Comparison of ENCODE assay signal across 23 mouse cellular contexts in the genomic region with DNA sequence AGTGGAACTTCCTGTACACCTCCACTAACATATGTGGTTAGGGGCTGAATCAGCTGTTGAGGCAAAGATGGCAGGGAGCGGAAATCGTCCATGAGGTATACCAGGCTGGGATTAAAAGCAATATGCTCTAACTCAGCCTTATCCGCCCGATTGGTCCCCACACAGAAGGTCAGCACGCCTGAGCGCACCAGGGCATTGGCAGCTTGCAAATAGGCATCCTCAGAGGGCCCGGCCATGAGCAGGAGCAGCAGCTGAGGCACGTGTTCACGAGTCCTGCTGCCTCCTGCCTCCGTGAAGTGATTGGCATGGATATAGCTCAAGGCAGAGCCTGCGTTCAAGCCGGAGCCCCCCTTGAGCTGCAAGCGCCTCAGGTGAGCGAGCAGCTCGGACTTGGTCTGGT. TPM values are rescaled to one million over a fixed set of nuclear protein-coding genes. Genes with fewer than 3 reads are reported as not detected.
DNase-seq lines count a peak whose midpoint lies in the region; ATAC-seq and TF ChIP-seq lines count a peak whose summit lies in the region.
"Had no signal": no experiment of that assay in that cellular context is flagged by ENCODE, and none has a peak within 500 bp of the region (broad histone marks: within the 10 kb centered on the region; RNA-seq: fewer than 3 reads in every experiment).

No protein-coding gene starts in this region.

- no peaks in the 10 kb centered on the region for H3K27me3 ChIP-seq in hindbrain, postnatal 0 days (ENCODE audit: insufficient read depth, low read length)
- no peaks in the 10 kb centered on the region for H3K27me3 ChIP-seq in hindbrain, embryonic 13.5 days
- H3K27me3 ChIP-seq in midbrain, postnatal 0 days (ENCODE audit: insufficient read depth, low read length) = no peaks in the 10 kb centered on the region
- H3K27me3 ChIP-seq in midbrain, embryonic 16.5 days (ENCODE audit: control insufficient read depth, insufficient read depth, low read depth, low read length) = no peaks in the 10 kb centered on the region
- H3K27me3 ChIP-seq: embryonic facial prominence, embryonic 15.5 days; hindbrain, embryonic 15.5 days had no signal

- TF ChIP-seq CTCF in hindbrain, postnatal 0 days (IDR thresholded peaks at IDR 0.05; ENCODE audit: low read depth) = no peak
- TF ChIP-seq CTCF in midbrain, postnatal 0 days (IDR thresholded peaks at IDR 0.05) = no peak

- WGBS in hindbrain, postnatal 0 days = 46% methylated on average over 15 of the region's 15 CpGs
- 55% methylated on average over 15 of the region's 15 CpGs for WGBS in hindbrain, embryonic 13.5 days
- 56% methylated on average over 15 of the region's 15 CpGs for WGBS in midbrain, postnatal 0 days
- 61% methylated on average over 15 of the region's 15 CpGs for WGBS in midbrain, embryonic 16.5 days

- H3K4me1 ChIP-seq in hindbrain, postnatal 0 days (ENCODE audit: insufficient read depth, low read length) = no peaks in the 10 kb centered on the region
- H3K4me1 ChIP-seq in hindbrain, embryonic 13.5 days (replicated peaks) = no peaks in the 10 kb centered on the region; the same call in 1 of the 2 replicates
- H3K4me1 ChIP-seq in midbrain, postnatal 0 days (ENCODE audit: insufficient read depth, low read length) = no peaks in the 10 kb centered on the region
- H3K4me1 ChIP-seq in midbrain, embryonic 16.5 days (ENCODE audit: control insufficient read depth, insufficient read depth, low read length) = no peaks in the 10 kb centered on the region
- H3K4me1 ChIP-seq: embryonic facial prominence, embryonic 15.5 days; hindbrain, embryonic 15.5 days had no signal

- no peaks in the 10 kb centered on the region for H3K9me3 ChIP-seq in hindbrain, postnatal 0 days (ENCODE audit: low read length)
- H3K9me3 ChIP-seq in hindbrain, embryonic 13.5 days = no peaks in the 10 kb centered on the region
- H3K9me3 ChIP-seq in midbrain, postnatal 0 days (ENCODE audit: low read length) = no peaks in the 10 kb centered on the region
- H3K9me3 ChIP-seq in midbrain, embryonic 16.5 days (replicated peaks; ENCODE audit: control insufficient read depth, low read length, poor library complexity, severe bottlenecking) = no peaks in the 10 kb centered on the region
- H3K9me3 ChIP-seq: embryonic facial prominence, embryonic 15.5 days; forebrain, embryonic 10.5 days; heart, embryonic 13.5 days; hindbrain, embryonic 15.5 days had no signal

- H3K4me2 ChIP-seq in hindbrain, postnatal 0 days (ENCODE audit: low read depth, low read length) = no peak overlapping the region
- H3K4me2 ChIP-seq in hindbrain, embryonic 13.5 days = no peak overlapping the region
- no peak overlapping the region for H3K4me2 ChIP-seq in midbrain, postnatal 0 days (ENCODE audit: low read depth, low read length, poor library complexity, severe bottlenecking)
- no peak overlapping the region for H3K4me2 ChIP-seq in midbrain, embryonic 16.5 days (ENCODE audit: low read length)
- H3K4me2 ChIP-seq: embryonic facial prominence, embryonic 15.5 days; heart, embryonic 13.5 days; hindbrain, embryonic 15.5 days had no signal

- H3K4me3 ChIP-seq in hindbrain, postnatal 0 days (ENCODE audit: low read length) = no peak overlapping the region
- H3K4me3 ChIP-seq in hindbrain, embryonic 13.5 days = no peak overlapping the region
- no peak overlapping the region for H3K4me3 ChIP-seq in midbrain, postnatal 0 days (ENCODE audit: low read depth, low read length)
- H3K4me3 ChIP-seq in midbrain, embryonic 16.5 days (ENCODE audit: low read depth, low read length) = no peak overlapping the region
- H3K4me3 ChIP-seq: embryonic facial prominence, embryonic 15.5 days; erythroblast, embryonic 14.5 days; forebrain, embryonic 10.5 days; gastrocnemius, adult 2 months; heart, embryonic 13.5 days; hindbrain, embryonic 15.5 days had no signal

- no peak overlapping the region for H3K9ac ChIP-seq in hindbrain, postnatal 0 days (replicated peaks; ENCODE audit: low read length)
- H3K9ac ChIP-seq in hindbrain, embryonic 13.5 days = no peak overlapping the region
- H3K9ac ChIP-seq in midbrain, postnatal 0 days (replicated peaks; ENCODE audit: low read length, poor library complexity, severe bottlenecking) = no peak overlapping the region
- H3K9ac ChIP-seq in midbrain, embryonic 16.5 days (ENCODE audit: low read depth, low read length) = no peak overlapping the region
- H3K9ac ChIP-seq: embryonic facial prominence, embryonic 15.5 days; heart, embryonic 13.5 days; hindbrain, embryonic 15.5 days had no signal

- DNase-seq in hindbrain, postnatal 0 days (ENCODE audit: low spot score) = peak; percentile 42
- DNase-seq in midbrain, postnatal 0 days (ENCODE audit: low spot score) = peak; percentile 40
- DNase-seq in retina, postnatal 1 day = peak; percentile 59
- DNase-seq in heart, postnatal 4 days = no peak
- DNase-seq: adrenal gland, adult 8-10 months; adrenal gland, postnatal 36 days; cerebellum, adult 11 months; cerebellum, adult 9-10 months; embryo, embryonic 11 days; gastrocnemius, adult 2 months; gastrocnemius, postnatal 36 days; heart, adult 11 months; heart, postnatal 36 days had no signal

- no peak overlapping the region for H3K27ac ChIP-seq in hindbrain, postnatal 0 days
- no peak overlapping the region for H3K27ac ChIP-seq in hindbrain, embryonic 13.5 days
- H3K27ac ChIP-seq in midbrain, postnatal 0 days (ENCODE audit: low read depth, low read length) = no peak overlapping the region
- H3K27ac ChIP-seq in midbrain, embryonic 16.5 days (ENCODE audit: low read length) = no peak overlapping the region
- H3K27ac ChIP-seq: embryonic facial prominence, embryonic 15.5 days; forebrain, embryonic 10.5 days; gastrocnemius, adult 2 months; heart, embryonic 13.5 days; hindbrain, embryonic 15.5 days had no signal

- peak; percentile 62; the same call in 1 of the 2 replicates for ATAC-seq in hindbrain, postnatal 0 days
- ATAC-seq in hindbrain, embryonic 13.5 days (ENCODE audit: low FRiP score) = no peak
- ATAC-seq in midbrain, postnatal 0 days (ENCODE audit: low FRiP score) = no peak
- no peak for ATAC-seq in midbrain, embryonic 16.5 days
- ATAC-seq: forebrain, embryonic 14.5 days; inflammation-experienced regulatory T-cells, adult 6 months had no signal

- H3K36me3 ChIP-seq in hindbrain, postnatal 0 days (ENCODE audit: insufficient read depth, low read length) = no peaks in the 10 kb centered on the region
- H3K36me3 ChIP-seq in hindbrain, embryonic 13.5 days = no peaks in the 10 kb centered on the region
- H3K36me3 ChIP-seq in midbrain, postnatal 0 days (ENCODE audit: insufficient read depth, low read length) = no peaks in the 10 kb centered on the region
- H3K36me3 ChIP-seq in midbrain, embryonic 16.5 days (ENCODE audit: control insufficient read depth, insufficient read depth, low read length) = no peaks in the 10 kb centered on the region
- H3K36me3 ChIP-seq: forebrain, embryonic 10.5 days; heart, embryonic 13.5 days; hindbrain, embryonic 15.5 days had no signal

RNA-seq across cellular contexts. Expression of a gene that starts 30.5 kb away (rescaled TPM):
- total RNA-seq in hindbrain, postnatal 0 days (2014; rRNA removed) = 15.9 and 19.2 TPM in 2 replicates
- 4.9 and 5.2 TPM in 2 replicates for polyA plus RNA-seq in hindbrain, postnatal 0 days (2015; fragmentation: Nextera tagmentation; extraction: Ambion mirVana)
- 6.4 and 10.0 TPM in 2 replicates for polyA plus RNA-seq in hindbrain, embryonic 13.5 days (2015; fragmentation: Nextera tagmentation; extraction: Ambion mirVana)
- 29.5 and 40.6 TPM in 2 replicates for total RNA-seq in midbrain, postnatal 0 days (2014; rRNA removed)
- 4.7 and 4.8 TPM in 2 replicates for polyA plus RNA-seq in midbrain, postnatal 0 days (2015; fragmentation: Nextera tagmentation; extraction: Ambion mirVana)
- 5.9 and 7.8 TPM in 2 replicates for polyA plus RNA-seq in midbrain, embryonic 16.5 days (2015; fragmentation: Nextera tagmentation; extraction: Ambion mirVana)
- total RNA-seq in heart, postnatal 4 days (2021) = 100 to 1,000 TPM; 103 to 109 TPM
- total RNA-seq: common myeloid progenitor, adult 5-6 weeks had no signal
